Mouse (Mus musculus): ENCODE results near the gene Rsg1.

The Rsg1 gene

GRCm38 (mm10) chr4:141213770-141214336 lies at the start of gene Rsg1:
TSS of gene Rsg1 (plus strand) at chr4:141213956.
- peak; percentile 98 for DNase-seq

DNA sequence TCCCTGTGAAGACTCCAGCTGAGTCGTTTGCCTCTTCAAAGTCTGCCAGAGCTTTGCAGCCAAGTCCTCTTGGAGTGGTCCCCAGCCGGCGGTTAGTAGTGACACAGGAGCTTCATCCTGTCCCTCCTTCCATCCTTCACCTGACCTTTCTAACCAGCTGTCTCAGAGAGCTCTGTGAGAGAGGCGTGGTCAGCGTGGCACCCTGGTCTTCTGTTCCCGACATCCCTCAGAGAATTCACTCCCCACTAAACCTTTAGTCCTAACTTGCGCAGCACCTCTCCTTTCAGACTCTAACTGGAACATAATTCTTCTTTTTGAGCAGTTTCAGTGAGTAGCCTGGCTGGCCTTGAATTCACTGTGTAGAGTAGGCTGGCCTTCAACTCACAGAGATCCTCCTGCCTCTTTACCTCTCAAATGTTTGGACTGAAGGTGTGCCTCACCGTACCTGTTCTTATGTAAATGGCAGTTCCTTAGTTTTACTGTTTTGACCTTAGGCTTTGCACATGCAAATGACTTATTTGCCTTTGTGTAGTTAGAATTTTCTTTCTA lies 47.9 kb upstream of the Rsg1 start:
- DNase-seq, result no peak

DNA sequence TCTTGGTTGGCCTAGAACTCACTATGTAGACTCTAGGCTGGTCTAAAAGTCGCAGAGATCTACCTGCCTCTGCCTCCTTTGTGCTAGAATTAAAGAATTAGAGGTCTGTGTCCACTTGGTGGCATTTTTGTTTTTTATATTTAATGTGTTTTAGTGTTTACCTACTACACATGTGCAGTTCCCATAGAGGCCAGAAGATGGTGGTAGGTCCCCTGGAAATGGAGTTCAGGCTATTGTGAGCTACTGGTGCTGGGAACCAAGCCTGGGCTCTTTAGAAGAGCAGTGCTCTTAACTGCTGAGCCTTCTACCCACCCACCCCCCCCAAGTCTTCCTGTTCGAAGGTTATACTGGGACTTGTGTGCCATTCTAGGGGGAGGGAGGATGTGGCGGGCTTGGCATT lies 46.6 kb upstream of the Rsg1 start:
- no peak for DNase-seq

DNA sequence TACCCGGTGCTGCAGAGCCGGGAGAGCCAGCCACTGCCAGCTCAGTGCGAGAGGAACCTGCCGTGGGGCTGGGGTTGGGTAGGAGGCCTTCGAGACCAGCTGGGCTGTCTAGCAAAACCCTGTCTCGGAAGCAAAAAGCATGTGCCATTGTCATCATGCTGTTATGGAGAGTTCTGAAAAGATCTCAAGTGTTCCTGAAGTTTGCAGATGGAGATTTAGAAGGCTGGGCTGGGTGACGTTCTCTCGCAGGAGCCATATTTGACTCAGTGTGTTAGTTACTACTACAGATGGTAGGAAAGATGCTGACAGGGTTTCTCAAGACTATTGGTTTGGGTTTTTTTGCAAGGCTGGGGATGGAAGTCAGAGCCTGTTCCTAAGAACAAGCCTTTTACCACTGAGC lies 41.6 kb upstream of the Rsg1 start:
- DNase-seq, result no peak

DNA sequence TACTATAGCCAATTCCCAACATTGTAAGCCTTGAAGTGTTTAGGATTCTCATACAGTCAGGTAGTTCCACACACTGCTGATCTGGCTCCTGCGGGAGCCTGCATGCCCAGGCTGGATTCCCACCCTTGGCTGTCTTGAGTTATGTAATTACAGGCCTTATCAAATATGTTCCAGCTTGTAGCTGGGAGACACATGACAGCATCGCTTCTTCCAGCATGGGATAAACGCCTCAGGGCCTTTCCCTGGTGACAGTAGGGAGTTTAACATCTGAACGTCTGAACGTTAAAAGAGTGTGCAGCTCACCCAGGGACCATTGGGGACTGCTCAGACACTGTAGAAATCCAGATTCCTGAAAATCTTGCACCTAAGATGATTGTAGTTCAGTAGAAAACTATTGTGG lies 38.0 kb upstream of the Rsg1 start:
- no peak for DNase-seq

GRCm38 (mm10) chr4:141176328-141176838 lies 37.4 kb upstream of the Rsg1 start:
- DNase-seq, result no peak

GRCm38 (mm10) chr4:141178500-141178899 lies 35.3 kb upstream of the Rsg1 start:
- no peak for DNase-seq

DNA sequence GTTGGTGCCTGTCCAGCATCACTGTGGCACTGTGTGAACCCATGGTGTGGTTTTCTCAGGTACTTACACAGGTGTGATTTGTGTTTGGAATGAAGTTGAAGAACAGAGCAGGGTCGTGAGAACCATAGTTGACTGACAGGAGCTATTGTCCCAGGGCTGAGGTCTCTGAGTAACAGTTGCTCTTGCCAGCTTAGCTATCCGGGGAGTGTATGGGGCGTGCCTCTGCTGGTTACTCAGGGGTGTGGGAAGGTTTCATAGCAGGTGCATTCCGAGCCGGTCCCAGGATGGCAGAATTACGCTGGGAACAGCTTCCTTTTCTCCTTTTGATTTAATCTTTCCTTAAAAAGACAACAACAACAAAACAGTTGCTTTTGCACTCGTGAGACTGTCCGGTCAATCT lies 32.9 kb upstream of the Rsg1 start:
- DNase-seq, result no peak

- no peak for DNase-seq
These were observed 31.8 kb upstream of the Rsg1 start for GRCm38 (mm10) chr4:141181981-141182380.

- no peak for DNase-seq
These were observed 29.8 kb upstream of the Rsg1 start for GRCm38 (mm10) chr4:141183932-141184331.

GRCm38 (mm10) chr4:141184426-141184825 lies 29.3 kb upstream of the Rsg1 start:
- no peak for DNase-seq

GRCm38 (mm10) chr4:141186923-141187836 lies 26.6 kb upstream of the Rsg1 start:
- no peak for DNase-seq

DNA sequence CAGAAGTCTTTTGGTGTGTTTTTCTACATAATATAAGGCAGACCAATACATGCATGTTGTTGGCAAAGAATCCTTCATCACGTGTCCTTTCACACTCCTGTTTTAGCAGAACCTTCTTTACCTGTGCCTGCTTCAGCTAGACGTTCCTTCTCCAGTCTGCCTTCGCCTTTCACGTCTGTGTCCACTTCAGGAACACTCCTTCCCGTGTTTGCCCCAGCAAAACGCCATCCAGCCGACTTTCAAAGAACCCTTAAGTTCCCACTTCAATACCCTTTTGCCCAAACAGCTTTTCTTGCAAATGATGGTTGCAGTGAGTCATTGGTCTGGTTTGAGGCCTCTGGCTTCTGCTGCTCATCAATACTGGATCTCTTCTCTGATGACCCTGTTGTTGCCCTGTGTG lies 22.5 kb upstream of the Rsg1 start:
- no peak for DNase-seq

DNA sequence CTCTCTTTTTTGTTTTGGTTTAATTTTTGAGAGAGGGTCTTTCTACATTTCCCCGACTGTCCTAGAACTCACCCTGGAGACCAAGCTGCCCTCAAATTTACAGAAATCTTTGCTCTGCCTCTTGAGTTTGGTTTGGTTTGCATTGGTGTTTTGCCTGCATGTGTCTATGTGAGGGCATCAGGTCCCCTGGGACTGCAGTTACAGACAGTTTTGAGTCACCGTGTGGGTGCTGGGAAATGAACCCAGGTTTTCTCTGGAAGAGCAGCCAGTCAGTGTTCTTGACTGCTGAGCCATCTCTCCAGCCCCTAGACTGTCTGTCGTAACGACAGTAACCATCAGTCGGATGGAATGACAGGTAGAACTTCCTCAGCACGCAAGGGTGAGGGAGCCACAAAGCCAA lies 19.2 kb upstream of the Rsg1 start:
- no peak for DNase-seq

- no peak for DNase-seq
These were observed 16.6 kb upstream of the Rsg1 start for GRCm38 (mm10) chr4:141196981-141197685.

GRCm38 (mm10) chr4:141197686-141198035 lies 16.1 kb upstream of the Rsg1 start:
- no peak for DNase-seq

GRCm38 (mm10) chr4:141200906-141201305 lies 12.8 kb upstream of the Rsg1 start:
- no peak for DNase-seq

GRCm38 (mm10) chr4:141202192-141202591 lies 11.6 kb upstream of the Rsg1 start:
- no peak for DNase-seq

- DNase-seq, result peak; percentile 58 to 65
These were observed 9.1 kb upstream of the Rsg1 start for GRCm38 (mm10) chr4:141204580-141205061.

GRCm38 (mm10) chr4:141207081-141207480 lies 6.7 kb upstream of the Rsg1 start:
- DNase-seq, result no peak

- DNase-seq, result no peak
These were observed 3.1 kb upstream of the Rsg1 start for GRCm38 (mm10) chr4:141210524-141211219.

GRCm38 (mm10) chr4:141211646-141212045 lies 2.1 kb upstream of the Rsg1 start:
- no peak for DNase-seq

GRCm38 (mm10) chr4:141212892-141213291 lies 864 bp upstream of the Rsg1 start:
- no peak for DNase-seq

Data from cerebellum, postnatal 10 days (tissue).